Mouse (Mus musculus) ES-E14 (cell line): Measurements from ENCODE around the gene Cdc42bpb. TPM values are rescaled to one million over a fixed set of nuclear protein-coding genes. Genes with fewer than 3 reads are reported as not detected.
A peak's percentile ranks its signal among the peaks of the same experiment; 100 is the strongest.

Experiments used
- DNase-seq: peaks from one replicate; pipeline ENCODE4 v3.0.0-alpha.2; 2013; ENCODE audit warnings: low read depth, low spot score
- H3K27ac ChIP-seq: 2 replicates; pipeline ENCODE4 v1.5.1; 2012; ENCODE audit warnings: low read depth, mild to moderate bottlenecking, low read length, moderate library complexity, mixed read lengths; ENCODE audit not compliant: poor library complexity, insufficient read depth, severe bottlenecking
- H3K36me3 ChIP-seq: 2 replicates; pipeline ENCODE4 v1.6.1; 2012; ENCODE audit warnings: mild to moderate bottlenecking, low read length, moderate library complexity, mixed read lengths; ENCODE audit not compliant: control insufficient read depth, poor library complexity, insufficient read depth, severe bottlenecking
- H3K4me1 ChIP-seq, 2 experiments: fragments of 150-350 bp in 1 of 2; sonication (generic) in 1 of 2; 2 replicates each; pipeline ENCODE4 v1.6.1; 2012; ENCODE audit warnings: low read length in 2 of 2, mild to moderate bottlenecking in 1 of 2, mixed read lengths in 1 of 2; ENCODE audit not compliant: control insufficient read depth in 2 of 2, insufficient read depth in 2 of 2, poor library complexity in 1 of 2
- H3K4me3 ChIP-seq, 2 experiments: fragments of 150-350 bp in 1 of 2; sonication (generic) in 1 of 2; 2 replicates each; pipeline ENCODE4 v1.5.1; 2012; ENCODE audit warnings: low read length in 2 of 2, low read depth in 1 of 2, mild to moderate bottlenecking in 1 of 2, mixed read lengths in 1 of 2; ENCODE audit not compliant: insufficient read depth in 1 of 2, poor library complexity in 1 of 2, severe bottlenecking in 1 of 2
- H3K9ac ChIP-seq: 2 replicates; pipeline ENCODE4 v1.6.1; 2012; ENCODE audit warnings: low read depth, mild to moderate bottlenecking, low read length, mixed read lengths; ENCODE audit not compliant: poor library complexity, insufficient read depth, severe bottlenecking
- H3K9me3 ChIP-seq: fragments of 150-350 bp; sonication (generic); 2 replicates; pipeline ENCODE4 v1.6.1; 2012; ENCODE audit warnings: low read depth, mild to moderate bottlenecking, low read length; ENCODE audit not compliant: control insufficient read depth, insufficient read depth
- CHD2 ChIP-seq: IDR thresholded peaks from 2 replicates; pipeline ENCODE4 v1.6.1; 2014; ENCODE audit warnings: mild to moderate bottlenecking, low read depth, low read length, inconsistent platforms
- HCFC1 ChIP-seq: IDR thresholded peaks from 2 replicates; pipeline ENCODE4 v1.6.1; 2012; ENCODE audit warnings: low read length, inconsistent platforms, borderline replicate concordance; ENCODE audit not compliant: insufficient read depth
- MAFK ChIP-seq: IDR thresholded peaks from 2 replicates; pipeline ENCODE4 v1.6.1; 2014; ENCODE audit warnings: mild to moderate bottlenecking, low read depth, low read length, inconsistent platforms; ENCODE audit not compliant: insufficient read depth
- ZC3H11A ChIP-seq: IDR thresholded peaks from 2 replicates; pipeline ENCODE4 v1.6.1; 2012; ENCODE audit warnings: low read depth, mild to moderate bottlenecking, inconsistent platforms, low read length, borderline replicate concordance
- ZNF384 ChIP-seq: IDR thresholded peaks from 2 replicates; pipeline ENCODE4 v1.6.1; 2012; ENCODE audit warnings: low read depth, low read length, inconsistent platforms
- in situ Hi-C, 2 experiments: fragments of 600-800 bp; cut with MboI; formaldehyde crosslinking; loops; one replicate each; pipeline ENCODE4 v1.15.1; 2025; ENCODE audit warnings: low sequenced_read_pairs in 2 of 2, inconsistent platforms in 1 of 2; ENCODE audit not compliant: unreplicated experiment in 2 of 2
- total RNA-seq: library from RNA; depleted of rRNA; stranded (reverse); fragments of 300-350 nt; gene quantifications from 2 replicates; pipeline ENCODE4 v1.2.3, GENCODE M21; 2012

The Cdc42bpb gene
- total RNA-seq, 1 experiment: 63.7 TPM

- Histone ChIP-seq H3K9ac (no peak within 1 kb of the TSS), H3K4me1 (peaks cover 0 to 2% of the 10 kb centered on the region in 2 experiments; a peak in 1 of 4 replicates), H3K36me3 (no peaks in the 10 kb centered on the region), H3K27ac (no peak within 1 kb of the TSS), H3K9me3 (no peaks in the 10 kb centered on the region), H3K4me3 (peak within 1 kb of the TSS; percentile 43 to 45; a peak in 3 of 4 replicates)
- TF ChIP-seq HCFC1: no peak
- no peak for TF ChIP-seq MAFK
- no peak for TF ChIP-seq ZC3H11A
- TF ChIP-seq ZNF384: no peak
- TF ChIP-seq CHD2: no peak
- DNase-seq: no peak
- in situ Hi-C loops: no loop called here
These were observed 29.1 kb upstream of the Cdc42bpb start, which contains the start of gene Lbhd2 for GRCm38 (mm10) chr12:111406622-111407021. Gene Lbhd2 (plus strand): TSS chr12:111406809.

GRCm38 (mm10) chr12:111404880-111405279 lies 27.4 kb upstream of the Cdc42bpb start:
- TF ChIP-seq ZNF384: no peak
- TF ChIP-seq ZC3H11A: no peak
- TF ChIP-seq HCFC1: no peak
- TF ChIP-seq MAFK: no peak
- TF ChIP-seq CHD2: 0 out of 2 replicates have a peak, but pooled peaks have one; percentile 20
- Histone ChIP-seq H3K27ac (no peak overlapping the region), H3K4me1 (peaks cover 0 to 2% of the 10 kb centered on the region in 2 experiments; a peak in 1 of 4 replicates), H3K36me3 (no peaks in the 10 kb centered on the region), H3K4me3 (no peak overlapping the region), H3K9ac (no peak overlapping the region), H3K9me3 (no peaks in the 10 kb centered on the region)
- DNase-seq: no peak
- in situ Hi-C loops: no loop called here

- H3K4me3 ChIP-seq: no peak overlapping the region
- no peaks in the 10 kb centered on the region for H3K9me3 ChIP-seq
- no peak overlapping the region for H3K9ac ChIP-seq
- H3K36me3 ChIP-seq: no peaks in the 10 kb centered on the region
- TF ChIP-seq CHD2 (no peak), ZNF384 (no peak), MAFK (no peak), HCFC1 (no peak), ZC3H11A (peak; percentile 51; the same call in 1 of the 2 replicates)
- H3K4me1 ChIP-seq: no peaks in the 10 kb centered on the region
- no peak overlapping the region for H3K27ac ChIP-seq
- in situ Hi-C loops: no loop called here
- no peak for DNase-seq
These were observed 24.1 kb upstream of the Cdc42bpb start for GRCm38 (mm10) chr12:111401454-111402184.

DNA sequence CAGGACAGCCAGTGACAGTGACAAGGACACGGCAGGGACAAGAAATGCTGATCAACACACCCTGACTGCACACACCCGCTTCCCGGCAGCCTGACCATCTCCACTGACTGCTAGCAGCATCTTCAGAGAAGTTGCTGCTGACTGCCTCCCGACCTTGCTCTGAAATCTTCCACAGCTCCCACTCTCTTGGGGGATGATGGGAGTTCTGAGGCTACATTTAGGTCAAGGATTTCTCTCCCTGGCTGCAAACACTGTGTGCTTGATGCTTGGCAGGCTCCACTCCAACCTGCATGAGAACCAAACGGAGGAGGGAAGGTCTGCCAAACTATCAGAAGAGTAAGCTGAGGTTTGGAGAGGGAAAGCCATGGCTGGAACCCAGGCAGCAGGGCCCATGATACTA lies 19.5 kb upstream of the Cdc42bpb start:
- in situ Hi-C loops: no loop called here
- no peaks in the 10 kb centered on the region for H3K36me3 ChIP-seq
- H3K27ac ChIP-seq: no peak overlapping the region
- H3K4me1 ChIP-seq: no peaks in the 10 kb centered on the region
- H3K9me3 ChIP-seq: no peaks in the 10 kb centered on the region
- TF ChIP-seq ZNF384 (no peak), CHD2 (no peak), ZC3H11A (no peak), HCFC1 (no peak), MAFK (no peak)
- H3K9ac ChIP-seq: no peak overlapping the region
- no peak for DNase-seq
- H3K4me3 ChIP-seq: no peak overlapping the region

DNA sequence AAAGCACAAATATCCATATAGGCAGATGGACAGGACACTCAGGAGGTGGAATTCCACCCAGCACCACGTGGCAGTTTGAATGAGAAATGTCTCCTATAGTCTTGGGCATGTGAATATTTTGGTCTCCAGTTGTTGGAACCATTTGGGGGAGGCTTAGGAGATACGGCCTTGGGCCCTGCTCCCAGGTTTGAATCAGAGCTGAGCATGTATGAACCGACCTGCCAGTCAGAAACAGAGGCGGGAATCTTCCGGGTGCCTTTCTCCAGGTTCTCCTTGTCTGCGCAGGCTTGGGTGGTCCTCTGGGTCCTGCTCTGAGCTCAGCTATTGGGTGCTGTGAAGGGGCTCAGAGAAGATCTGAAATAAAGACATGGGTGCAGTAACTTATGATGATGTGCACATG lies 16.5 kb upstream of the Cdc42bpb start:
- Histone ChIP-seq H3K4me1 (no peaks in the 10 kb centered on the region), H3K9me3 (no peaks in the 10 kb centered on the region), H3K4me3 (no peak overlapping the region), H3K36me3 (no peaks in the 10 kb centered on the region), H3K9ac (no peak overlapping the region), H3K27ac (no peak overlapping the region)
- in situ Hi-C loops: no loop called here
- TF ChIP-seq CHD2 (no peak), MAFK (no peak), HCFC1 (no peak), ZC3H11A (no peak), ZNF384 (no peak)
- DNase-seq: no peak
